Mouse (Mus musculus) neural tube, embryonic 14.5 days (tissue): ENCODE data around the gene Gm12355. TPM values are rescaled to one million over a fixed set of nuclear protein-coding genes. Genes with fewer than 3 reads are reported as not detected.
A peak's percentile ranks its signal among the peaks of the same experiment; 100 is the strongest.

Experiments
- ATAC-seq: fragments of 200-750 bp; cut with Nextera tagmentation; 2 replicates; pipeline ENCODE4 v1.8.0; 2017; ENCODE audit warnings: low read depth, mild to moderate bottlenecking, moderate TSS enrichment, moderate library complexity
- H3K27ac ChIP-seq: fragments of 300-500 bp; sonication (generic); 2 replicates; pipeline ENCODE4 v1.5.1; 2014; ENCODE audit warnings: low read depth, mild to moderate bottlenecking, control low read depth, low read length, moderate library complexity, mixed read lengths
- H3K27me3 ChIP-seq: fragments of 300-500 bp; sonication (generic); 2 replicates; pipeline ENCODE4 v1.6.1; 2014; ENCODE audit warnings: low read length; ENCODE audit not compliant: control insufficient read depth, insufficient read depth
- H3K36me3 ChIP-seq: fragments of 300-500 bp; sonication (generic); 2 replicates; pipeline ENCODE4 v1.6.1; 2014; ENCODE audit warnings: low read length, mixed read lengths; ENCODE audit not compliant: control insufficient read depth, insufficient read depth
- H3K4me1 ChIP-seq: fragments of 300-500 bp; sonication (generic); 2 replicates; pipeline ENCODE4 v1.6.1; 2014; ENCODE audit warnings: low read length; ENCODE audit not compliant: control insufficient read depth, insufficient read depth
- H3K4me2 ChIP-seq: fragments of 300-500 bp; sonication (generic); 2 replicates; pipeline ENCODE4 v1.6.1; 2014; ENCODE audit warnings: mild to moderate bottlenecking, low read depth, low read length, control low read depth
- H3K4me3 ChIP-seq: fragments of 300-500 bp; sonication (generic); 2 replicates; pipeline ENCODE4 v1.5.1; 2014; ENCODE audit warnings: low read depth, low read length, control low read depth, mixed read lengths
- H3K9ac ChIP-seq: fragments of 300-500 bp; sonication (generic); replicated peaks from 2 replicates; pipeline ENCODE4 v1.6.1; 2014; ENCODE audit warnings: low read depth, mild to moderate bottlenecking, control low read depth, low read length, mixed read lengths
- H3K9me3 ChIP-seq: fragments of 300-500 bp; sonication (generic); 2 replicates; pipeline ENCODE4 v1.6.1; 2016; ENCODE audit warnings: low read length; ENCODE audit not compliant: control insufficient read depth
- WGBS: fragments of 180-500 bp; shearing (Covaris S2); extraction: QIAGEN DNeasy Blood & Tissue Kit; methylation state at CpG from one replicate; pipeline ENCODE4 v1.1.7; 2014; 5-methylcytosine and 5-hydroxymethylcytosine counted together
- polyA plus RNA-seq: library from polyadenylated mRNA; unstranded; fragments of >200 nt; fragmentation: Nextera tagmentation; extraction: Ambion mirVana; gene quantifications from 2 replicates; pipeline ENCODE4 v1.2.1, GENCODE M21; 2014

The Gm12355 gene
- polyA plus RNA-seq, 1 experiment from 2014 or later: 0.76 TPM

- peak; percentile 96 for ATAC-seq
- Histone ChIP-seq H3K9ac (peak within 1 kb of the TSS; percentile 74), H3K4me1 (peaks cover 17% of the 10 kb centered on the region), H3K4me2 (peak within 1 kb of the TSS; percentile 65), H3K36me3 (peaks cover 9% of the 10 kb centered on the region), H3K9me3 (no peaks in the 10 kb centered on the region), H3K4me3 (peak within 1 kb of the TSS; percentile 82), H3K27me3 (no peaks in the 10 kb centered on the region), H3K27ac (peak within 1 kb of the TSS; percentile 69)
- WGBS: under 1% methylated on average over 49 of the region's 49 CpGs
These were observed 38.4 kb downstream of the Gm12355 start, which contains the start of gene Ormdl3 for GRCm38 (mm10) chr11:98586892-98587563. Ormdl3 (minus strand) TSS chr11:98587368.

- Histone ChIP-seq H3K9me3 (no peaks in the 10 kb centered on the region), H3K27ac (peak overlapping the region; percentile 69; the same call in 1 of the 2 replicates), H3K4me3 (peak overlapping the region; percentile 82), H3K4me2 (peak overlapping the region; percentile 65), H3K4me1 (peaks cover 17% of the 10 kb centered on the region), H3K9ac (peak overlapping the region; percentile 74), H3K27me3 (no peaks in the 10 kb centered on the region), H3K36me3 (peaks cover 9% of the 10 kb centered on the region)
- ATAC-seq: peak; percentile 44; the same call in 1 of the 2 replicates
- WGBS: 3% methylated on average over 22 of the region's 22 CpGs
These were observed 39.2 kb downstream of the Gm12355 start for GRCm38 (mm10) chr11:98586087-98586891.

- Histone ChIP-seq H3K4me3 (no peak overlapping the region), H3K4me2 (no peak overlapping the region), H3K9ac (no peak overlapping the region), H3K27ac (no peak overlapping the region), H3K36me3 (peaks cover 9% of the 10 kb centered on the region), H3K9me3 (no peaks in the 10 kb centered on the region), H3K4me1 (peaks cover 17% of the 10 kb centered on the region), H3K27me3 (no peaks in the 10 kb centered on the region)
- ATAC-seq: no peak
- 96% methylated on average over 6 of the region's 6 CpGs for WGBS
These were observed 40.8 kb downstream of the Gm12355 start for GRCm38 (mm10) chr11:98584629-98585177.

DNA sequence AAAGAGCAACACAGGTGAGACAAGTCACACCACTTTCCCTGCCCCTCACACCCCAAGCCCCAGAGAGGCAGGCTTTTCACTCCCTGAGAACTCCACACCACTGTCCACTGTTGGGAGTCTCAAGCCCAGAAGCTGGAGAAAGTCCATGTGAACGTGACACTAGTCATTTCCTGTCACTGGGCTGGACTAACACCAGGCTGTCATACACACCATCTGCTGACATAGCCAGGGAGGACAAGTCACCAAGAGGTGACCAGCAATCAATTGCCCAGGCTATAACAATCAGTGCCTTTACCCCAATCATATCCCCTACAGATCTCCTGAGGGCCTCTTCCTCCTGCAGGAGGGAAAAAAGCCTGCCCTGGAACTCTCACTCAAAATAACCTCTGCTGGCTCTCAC lies 41.3 kb downstream of the Gm12355 start:
- Histone ChIP-seq H3K4me2 (no peak overlapping the region), H3K27ac (no peak overlapping the region), H3K27me3 (no peaks in the 10 kb centered on the region), H3K36me3 (peaks cover 9% of the 10 kb centered on the region), H3K9me3 (no peaks in the 10 kb centered on the region), H3K4me3 (no peak overlapping the region), H3K4me1 (peaks cover 17% of the 10 kb centered on the region), H3K9ac (no peak overlapping the region)
- ATAC-seq: no peak
- 56% methylated on average over 1 of the region's 1 CpGs for WGBS

DNA sequence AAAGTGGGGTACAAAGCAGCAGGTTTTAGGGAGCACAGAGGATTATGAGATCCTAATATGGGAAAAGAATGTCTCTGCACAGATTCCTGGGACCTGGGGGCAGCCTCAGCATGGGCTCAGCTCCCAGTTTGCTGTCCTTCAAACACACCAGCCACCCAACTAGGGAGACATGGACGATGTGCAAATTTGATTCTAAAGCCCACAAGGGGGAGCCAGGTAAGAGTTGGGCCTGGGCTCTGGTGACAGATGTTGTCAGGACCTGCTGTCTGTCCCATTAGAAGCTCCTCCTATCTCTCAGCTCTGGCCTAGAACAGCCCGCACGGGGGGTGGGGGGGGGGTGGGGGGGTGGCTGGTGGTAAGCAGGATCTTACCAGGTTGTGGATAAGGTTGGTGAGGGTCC lies 41.9 kb downstream of the Gm12355 start:
- Histone ChIP-seq H3K9ac (no peak overlapping the region), H3K4me2 (no peak overlapping the region), H3K27ac (no peak overlapping the region), H3K4me1 (peaks cover 17% of the 10 kb centered on the region), H3K36me3 (peaks cover 9% of the 10 kb centered on the region), H3K9me3 (no peaks in the 10 kb centered on the region), H3K4me3 (no peak overlapping the region), H3K27me3 (no peaks in the 10 kb centered on the region)
- WGBS: 25% methylated on average over 3 of the region's 3 CpGs
- no peak for ATAC-seq

GRCm38 (mm10) chr11:98583265-98583552 lies 42.3 kb downstream of the Gm12355 start:
- ATAC-seq: no peak
- no peak overlapping the region for H3K9ac ChIP-seq
- 96% methylated on average over 3 of the region's 3 CpGs for WGBS
- peaks cover 9% of the 10 kb centered on the region for H3K36me3 ChIP-seq
- H3K4me2 ChIP-seq: no peak overlapping the region
- H3K27ac ChIP-seq: no peak overlapping the region
- H3K4me1 ChIP-seq: peaks cover 17% of the 10 kb centered on the region
- no peaks in the 10 kb centered on the region for H3K27me3 ChIP-seq
- no peak overlapping the region for H3K4me3 ChIP-seq
- H3K9me3 ChIP-seq: no peaks in the 10 kb centered on the region

GRCm38 (mm10) chr11:98582551-98583264 lies 42.8 kb downstream of the Gm12355 start:
- Histone ChIP-seq H3K4me1 (peaks cover 15% of the 10 kb centered on the region), H3K27ac (no peak overlapping the region), H3K9me3 (no peaks in the 10 kb centered on the region), H3K9ac (no peak overlapping the region), H3K27me3 (no peaks in the 10 kb centered on the region), H3K4me3 (no peak overlapping the region), H3K36me3 (peaks cover 9% of the 10 kb centered on the region), H3K4me2 (no peak overlapping the region)
- ATAC-seq: no peak
- WGBS: 89% methylated on average over 12 of the region's 12 CpGs

GRCm38 (mm10) chr11:98582030-98582388 lies 43.5 kb downstream of the Gm12355 start:
- Histone ChIP-seq H3K36me3 (peaks cover 9% of the 10 kb centered on the region), H3K27me3 (no peaks in the 10 kb centered on the region), H3K4me3 (no peak overlapping the region), H3K9me3 (no peaks in the 10 kb centered on the region), H3K4me1 (peaks cover 12% of the 10 kb centered on the region), H3K27ac (no peak overlapping the region), H3K4me2 (no peak overlapping the region), H3K9ac (no peak overlapping the region)
- 90% methylated on average over 8 of the region's 8 CpGs for WGBS
- no peak for ATAC-seq
